Mouse (Mus musculus) urinary bladder, adult 18-20 months (tissue): ENCODE measurements around the gene Gon7.
A peak's percentile ranks its signal among the peaks of the same experiment; 100 is the strongest.

Experiments
- DNase-seq, 2 experiments: peaks; one replicate each; pipeline ENCODE4 v3.0.0; 2022; ENCODE audit warnings: low spot score in 2 of 2, mixed read lengths in 2 of 2

The Gon7 gene

DNA sequence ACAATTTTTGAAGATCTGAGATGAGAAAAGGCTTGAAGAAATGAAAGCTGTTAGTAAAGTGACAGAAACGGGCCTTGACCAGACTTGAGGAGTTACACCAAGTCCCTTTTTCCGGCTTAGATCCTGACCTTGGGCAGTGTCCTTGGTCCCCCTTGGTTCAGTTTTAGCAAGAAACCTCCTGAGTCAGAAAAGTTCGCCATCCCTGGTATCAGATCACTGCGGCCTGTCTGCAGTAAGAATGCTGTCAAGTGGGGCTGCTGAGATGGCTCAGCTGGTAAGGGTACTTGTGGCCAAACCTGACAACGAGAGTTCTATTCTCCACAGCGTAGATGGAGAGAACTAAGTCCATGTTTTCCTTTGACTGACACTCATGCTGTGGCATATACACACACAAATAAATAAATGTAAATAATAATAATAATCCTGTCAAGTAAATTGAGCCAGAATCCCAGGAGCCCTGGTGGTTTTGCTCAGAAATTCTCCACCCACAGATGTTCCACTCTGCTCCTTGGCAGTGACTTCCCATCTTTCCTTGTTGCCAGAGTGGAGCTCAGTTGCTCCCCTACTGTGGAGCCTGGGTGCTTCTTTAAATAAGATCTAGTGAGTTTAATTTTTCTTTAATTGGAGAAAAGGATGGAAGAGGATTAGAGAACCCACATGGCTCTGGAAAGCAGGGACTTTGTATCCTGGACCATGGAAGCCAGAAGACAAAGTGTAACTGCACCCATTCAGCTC, 51.5 kb downstream of the Gon7 start:
- no peak for DNase-seq

DNA sequence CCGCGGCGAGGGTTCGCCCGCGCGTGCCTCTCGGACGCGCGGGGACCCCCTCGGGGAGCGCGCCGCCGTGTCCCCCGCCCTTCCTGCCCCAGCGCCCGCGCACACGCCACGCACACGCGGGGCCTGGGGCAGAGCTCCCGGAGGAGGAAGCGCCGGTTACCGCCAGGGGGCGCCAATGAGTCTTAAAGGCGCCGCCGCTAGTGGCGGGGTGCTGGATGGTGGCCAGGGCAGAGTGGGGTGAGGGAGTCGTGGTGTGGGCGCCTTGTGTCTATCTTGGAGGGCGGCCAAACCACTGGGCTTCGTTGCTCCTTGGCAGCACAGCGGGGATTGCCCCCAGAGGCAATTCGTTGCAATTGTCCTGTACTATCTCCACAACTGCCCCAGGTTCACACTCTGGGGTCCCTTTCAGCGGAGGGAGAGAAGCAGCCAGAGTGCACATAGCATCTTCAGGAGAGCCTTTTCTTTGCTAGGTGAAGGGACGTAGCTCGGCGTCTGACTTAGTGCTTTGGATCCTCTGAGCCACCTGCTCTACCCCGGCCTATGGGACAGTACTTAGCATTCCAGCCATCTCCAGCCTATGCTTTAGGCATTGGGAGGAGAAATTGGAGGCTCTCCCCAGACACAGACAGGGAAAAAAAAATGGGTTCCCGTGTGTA, 52.3 kb downstream of the Gon7 start:
- peak; percentile 66 to 75 for DNase-seq

DNA sequence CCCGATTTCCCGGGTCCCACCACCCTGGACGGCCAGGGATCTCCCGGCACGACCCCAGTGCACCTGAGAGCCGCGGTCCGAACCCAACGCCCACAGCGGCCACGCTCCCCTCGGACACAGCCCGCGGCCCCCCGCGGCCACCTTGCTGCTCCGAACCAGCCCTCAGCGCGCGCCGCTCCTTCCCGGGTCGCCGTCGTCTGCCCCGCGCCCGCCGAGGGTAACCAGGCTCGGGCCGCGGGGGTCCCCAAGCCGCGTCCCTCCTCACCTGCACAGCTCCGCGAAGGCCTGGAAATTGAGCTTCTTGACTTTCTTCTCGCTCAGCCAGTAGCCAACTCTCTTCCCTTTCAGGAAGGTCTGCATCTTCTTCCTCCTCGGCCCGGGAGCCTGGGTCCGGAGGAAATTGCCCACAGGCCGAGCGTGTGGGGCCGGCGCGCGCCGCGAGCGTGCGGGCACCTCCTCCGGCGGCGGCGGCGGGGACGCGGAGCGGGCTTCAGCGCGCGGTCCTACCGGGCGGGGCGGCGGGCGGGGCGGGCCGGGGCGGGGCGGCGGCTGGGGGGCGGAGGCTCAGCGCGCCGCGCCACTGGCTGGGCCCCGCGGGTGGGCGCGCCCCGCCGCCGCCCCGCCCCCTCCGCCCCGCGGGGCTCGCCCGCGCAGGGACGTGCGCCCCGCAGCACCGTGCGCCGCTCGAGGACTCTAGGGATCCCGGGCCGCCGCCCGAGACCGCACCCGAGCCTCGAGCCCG, 53.0 kb downstream of the Gon7 start, which contains the start of gene Itpk1:
TSS of gene Itpk1 (minus strand) at position 474 of the 742 bp plus-strand sequence.
- peak; percentile 37 to 42 for DNase-seq

GRCm38 (mm10) chr12:102703921-102704408, 53.6 kb downstream of the Gon7 start:
- DNase-seq, result no peak

DNA sequence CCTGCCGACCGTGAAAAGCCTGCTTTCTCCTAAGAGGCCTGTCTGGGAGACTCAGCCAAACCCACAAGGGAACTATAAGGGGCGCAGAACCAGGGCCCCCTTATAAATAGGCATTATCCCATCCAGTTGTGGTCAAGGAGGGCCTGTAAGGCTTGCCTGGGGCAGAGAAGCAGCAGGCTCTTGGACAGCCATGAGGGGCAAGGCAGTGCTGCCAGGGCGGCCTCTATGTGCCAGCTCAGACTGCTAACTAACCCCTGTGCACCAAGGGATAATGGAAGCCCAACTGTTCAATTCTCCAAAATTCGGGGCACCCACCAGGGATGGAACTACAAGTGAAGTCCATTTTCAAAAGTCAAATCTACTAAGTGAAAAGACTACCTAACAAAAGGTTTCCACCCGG, 54.2 kb downstream of the Gon7 start:
- no peak for DNase-seq
